Mouse (Mus musculus): ENCODE data around the gene Pelo. TPM values are rescaled to one million over a fixed set of nuclear protein-coding genes. Genes with fewer than 3 reads are reported as not detected.

The Pelo gene
- total RNA-seq, 2 experiments from 2014 or later, result 20.4 to 22.0 TPM

DNA sequence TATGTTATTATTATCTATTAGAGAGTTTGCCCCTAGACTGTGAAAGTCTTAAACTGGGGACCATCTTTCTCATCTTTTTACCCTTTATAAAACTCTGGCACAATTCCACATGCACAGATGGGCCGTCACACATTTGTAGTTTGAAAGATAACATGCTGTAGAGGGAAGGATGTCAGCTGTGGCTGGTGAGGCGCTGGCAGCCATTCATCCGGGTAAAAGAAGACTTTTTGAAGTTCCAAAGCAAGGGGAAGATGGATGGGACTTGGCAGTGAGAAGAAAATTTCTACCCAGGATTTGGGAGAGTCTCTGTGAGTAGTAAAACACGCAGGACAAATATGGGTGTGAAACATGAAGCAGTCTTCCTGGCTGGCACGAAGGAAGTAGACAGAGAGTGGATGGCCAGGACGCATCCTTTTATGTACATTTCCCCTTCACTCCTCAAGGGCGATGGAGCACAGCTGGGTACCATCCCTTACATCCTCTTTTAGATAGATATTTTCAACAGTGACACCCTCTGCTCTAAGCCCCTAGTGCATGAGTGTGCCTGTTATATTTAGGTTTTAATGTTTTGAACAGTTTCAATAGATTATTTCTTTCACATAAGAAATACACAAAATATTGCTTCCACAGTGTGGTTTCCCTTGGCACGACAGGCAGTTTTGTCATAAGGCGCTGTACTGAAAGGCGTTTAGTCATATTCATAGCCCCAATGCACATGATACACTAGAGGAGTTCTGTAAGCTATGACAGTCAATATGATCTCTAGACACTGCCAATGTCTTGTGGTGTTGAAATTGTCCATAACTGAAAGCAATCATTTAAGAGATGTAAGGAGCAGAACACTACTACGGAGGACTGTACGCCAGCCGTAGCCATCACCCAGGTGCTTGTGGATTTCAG lies 39.1 kb downstream of the Pelo start:
- DNase-seq, result peak; percentile 57
- intact Hi-C loops (cut with DNase I), result no loop called here

DNA sequence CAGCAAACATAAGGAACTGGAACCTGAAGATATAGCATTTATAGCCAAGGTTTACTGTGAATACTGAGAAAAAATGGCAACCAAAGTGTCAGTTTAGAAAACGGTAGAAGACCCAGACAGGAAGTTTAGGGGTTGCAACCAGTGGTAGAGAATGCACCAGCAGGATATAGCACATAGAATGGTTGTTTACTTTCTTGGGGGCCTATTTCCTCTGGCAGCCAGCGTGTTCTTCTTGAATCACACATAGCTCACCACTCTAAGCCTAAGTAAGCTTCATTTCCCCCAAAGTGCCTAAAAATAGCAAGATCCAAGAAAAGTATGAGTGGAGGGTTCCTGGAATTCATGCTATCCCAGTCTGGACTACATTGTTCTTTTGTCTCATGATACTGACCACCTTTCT lies 47.3 kb downstream of the Pelo start:
- intact Hi-C loops (cut with DNase I), result no loop called here
- no peak for DNase-seq

Other genes with a start within 250 kb of the Pelo start
- 1 to 10 TPM; 1.4 to 2.3 TPM for gene Itga2, start 158.1 kb downstream of the Pelo start, total RNA-seq (2021)
- gene Gm49395, start 11.7 kb upstream of the Pelo start, total RNA-seq (2021), result 1 to 10 TPM; 4.9 to 6.4 TPM
- gene Itga1, start 11.8 kb upstream of the Pelo start, total RNA-seq (2021), result 10 to 100 TPM; 13.7 to 13.9 TPM